Mouse (Mus musculus): ENCODE measurements around the gene Zfp949.

- TF ChIP-seq CTCF (IDR thresholded peaks at IDR 0.05; ENCODE audit: extremely low read depth, insufficient read depth, insufficient read length, insufficient replicate concordance), result no peak
- TF ChIP-seq POLR2A (IDR thresholded peaks at IDR 0.05; ENCODE audit: low read depth, low read length), result no peak
Measured at GRCm38 (mm10) chr9:88558146-88558545, 10.3 kb downstream of the Zfp949 start.
